Mouse (Mus musculus) right cerebral cortex, postnatal 14 days (tissue): ENCODE data around the gene Ostm1.

ENCODE experiments used
- DNase-seq: peaks from one replicate; pipeline ENCODE4 v3.0.0; 2022

The Ostm1 gene

DNA sequence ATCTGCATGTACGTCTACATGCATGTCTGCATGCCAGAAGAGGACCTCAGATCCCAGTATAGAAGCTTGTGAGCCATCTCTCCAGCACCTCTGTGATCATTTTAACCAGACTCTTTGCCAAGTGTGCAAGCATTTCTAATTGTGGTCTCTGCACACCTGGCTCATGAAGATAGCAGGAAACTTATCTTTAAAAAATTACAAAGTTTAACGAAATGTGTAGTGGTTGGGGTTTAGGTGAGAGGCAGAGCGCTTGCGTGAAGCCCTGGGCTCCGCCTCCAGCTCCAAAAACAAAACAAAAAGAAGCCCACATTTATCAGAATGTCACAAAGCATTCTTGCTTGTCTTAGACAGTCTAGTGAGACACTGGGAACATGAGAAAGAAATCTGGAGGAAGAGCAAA, 104.3 kb downstream of the Ostm1 start:
- DNase-seq = no peak

DNA sequence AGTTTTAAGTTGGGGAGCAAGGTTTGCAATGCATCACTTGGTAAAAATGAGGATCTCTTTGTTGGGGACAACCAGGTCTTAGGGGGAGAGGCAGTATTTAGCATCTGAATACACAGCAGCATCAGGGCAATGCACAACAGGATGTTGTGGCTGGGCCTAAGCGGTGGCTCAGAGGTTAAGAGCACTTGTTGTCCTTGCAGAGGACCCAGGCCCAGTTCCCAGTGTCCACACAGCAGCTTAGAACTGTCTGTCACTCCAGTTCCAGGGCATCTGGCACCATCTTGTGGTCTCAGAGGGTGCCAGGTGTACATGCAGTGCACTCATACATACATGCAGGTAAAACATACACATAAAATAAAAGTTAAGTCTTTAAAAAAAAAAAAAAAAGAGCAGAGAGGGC, 106.1 kb downstream of the Ostm1 start:
- DNase-seq = no peak

DNA sequence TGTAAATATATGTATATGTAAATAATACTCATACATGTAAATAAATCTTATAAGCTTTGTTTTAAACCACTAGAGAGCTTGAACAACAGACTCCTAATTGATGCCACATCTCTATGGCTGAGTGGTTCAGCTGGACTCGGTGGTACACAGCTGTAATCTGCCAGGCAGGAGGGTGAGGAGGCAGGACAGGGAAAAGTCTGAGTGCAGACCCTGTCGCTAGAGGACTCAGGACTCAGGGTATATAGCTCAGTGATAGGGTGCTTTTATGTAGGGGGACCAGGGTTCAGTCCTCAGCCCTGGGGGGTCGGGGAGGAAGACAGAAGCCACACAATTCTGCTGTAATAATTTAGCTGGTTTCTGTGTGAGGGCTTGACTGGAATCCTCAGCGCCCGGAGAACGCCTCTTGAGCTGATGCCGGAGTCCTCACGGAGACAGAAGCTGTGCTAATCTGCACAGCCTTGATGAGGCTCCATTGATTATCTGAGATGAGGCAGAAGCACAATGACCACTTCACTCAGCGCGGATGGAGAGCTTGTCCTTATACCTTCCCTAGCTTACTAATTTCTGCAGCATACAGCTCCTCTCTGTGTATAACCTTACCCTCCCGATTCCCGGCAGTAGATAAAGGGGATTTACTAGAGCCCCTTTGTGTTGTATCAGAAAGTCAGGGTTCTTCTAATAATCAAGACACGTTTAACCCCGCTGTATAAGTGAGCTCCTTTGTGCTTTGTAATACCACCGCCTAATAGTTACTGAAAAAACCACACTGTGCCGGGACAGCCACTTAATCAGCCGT, 106.8 kb downstream of the Ostm1 start:
- DNase-seq = no peak

DNA sequence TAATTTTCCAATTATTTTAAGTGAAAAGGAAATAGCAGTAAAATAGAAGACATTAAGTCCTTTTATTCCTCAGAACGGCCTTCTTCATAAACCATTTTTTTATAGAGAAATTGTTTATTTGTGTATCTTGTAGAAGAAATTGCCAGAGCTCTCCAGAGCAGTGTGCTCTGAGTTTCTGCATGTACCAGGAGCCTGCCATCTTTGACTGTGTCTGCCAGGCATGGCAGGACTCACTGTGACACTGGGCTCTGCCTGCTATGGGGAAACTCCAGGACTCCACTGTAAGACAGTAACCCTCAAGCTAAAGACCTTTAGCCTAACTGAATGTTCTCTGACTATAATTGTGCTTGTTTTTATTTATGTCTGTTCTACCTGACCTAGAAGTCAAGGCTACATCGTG, 107.4 kb downstream of the Ostm1 start:
- DNase-seq = no peak

DNA sequence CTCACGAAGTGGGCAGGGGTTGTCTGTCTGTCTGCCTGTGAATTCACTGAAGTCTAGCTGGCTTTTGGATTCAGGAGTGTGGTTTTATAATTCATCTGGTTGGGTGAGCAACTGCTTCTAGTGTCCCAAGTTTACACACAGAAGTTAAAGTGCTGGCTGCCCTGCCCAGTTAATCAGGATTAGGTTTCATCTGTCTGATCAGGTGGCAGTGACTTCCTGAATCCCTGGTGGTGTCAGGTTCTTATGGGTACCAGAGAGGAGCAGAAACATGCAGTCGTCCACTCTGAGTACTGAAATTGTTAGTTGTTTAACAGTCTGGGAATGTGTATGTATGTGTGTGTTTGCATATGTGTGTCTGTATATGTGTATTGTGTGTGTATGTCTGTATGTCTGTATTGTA, 108.5 kb downstream of the Ostm1 start:
- DNase-seq = no peak

DNA sequence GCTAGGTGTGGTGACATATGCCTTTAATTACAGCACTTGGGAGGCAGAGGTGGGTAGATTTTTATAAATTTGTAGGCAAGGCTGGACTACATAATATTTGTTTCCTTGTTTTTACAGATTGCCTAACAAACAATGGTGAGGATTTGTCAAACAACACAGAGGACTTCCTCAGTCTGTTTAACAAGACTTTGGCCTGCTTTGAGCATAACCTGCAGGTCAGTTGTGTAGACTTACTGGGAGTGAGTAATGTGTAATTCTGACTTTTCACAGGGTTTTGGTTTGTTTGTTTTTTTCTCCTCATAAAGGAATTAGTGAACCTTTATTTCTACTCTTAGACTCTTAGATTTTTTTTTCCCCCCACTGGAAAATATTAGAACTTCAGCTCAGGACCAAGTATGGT, 109.2 kb downstream of the Ostm1 start:
- no peak for DNase-seq

DNA sequence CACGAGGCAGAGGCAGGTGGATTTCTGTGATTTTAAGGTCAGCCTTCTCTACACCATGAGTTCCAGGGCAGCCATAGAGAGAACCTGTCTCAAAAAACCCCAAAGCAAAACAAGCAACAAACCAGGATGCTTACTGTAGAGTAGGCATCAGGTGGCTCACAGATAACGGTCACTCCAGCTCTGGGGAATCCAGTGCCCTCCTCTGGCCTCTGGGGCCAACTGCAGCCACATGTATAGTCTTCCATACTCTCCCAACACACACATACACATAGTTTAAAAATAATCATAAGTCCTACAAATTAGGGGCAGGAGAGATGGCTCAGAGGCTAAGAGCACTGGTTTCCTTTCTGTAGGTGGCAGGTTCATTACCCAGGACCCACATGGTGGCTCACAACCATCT, 109.9 kb downstream of the Ostm1 start:
- DNase-seq = no peak

DNA sequence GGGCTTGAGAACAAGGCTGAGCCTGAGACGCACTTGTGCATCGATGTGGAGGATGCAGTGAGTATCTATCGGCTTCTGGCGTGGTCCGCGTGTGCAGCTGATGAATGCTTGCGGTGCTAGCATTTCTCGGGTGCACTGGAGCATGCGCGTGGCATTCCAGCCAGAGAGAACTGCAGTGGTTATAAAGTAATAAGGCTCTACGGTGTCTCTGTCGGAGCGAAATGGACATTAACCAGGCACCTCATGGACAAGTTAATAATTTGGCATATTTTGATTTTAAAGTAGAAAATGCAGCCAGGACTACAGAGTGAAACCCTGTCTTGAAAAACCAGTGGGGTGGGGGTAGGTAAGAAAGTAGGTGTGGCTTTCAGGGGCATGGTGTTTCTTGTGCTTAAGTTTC, 112.7 kb downstream of the Ostm1 start:
- DNase-seq = no peak

DNA sequence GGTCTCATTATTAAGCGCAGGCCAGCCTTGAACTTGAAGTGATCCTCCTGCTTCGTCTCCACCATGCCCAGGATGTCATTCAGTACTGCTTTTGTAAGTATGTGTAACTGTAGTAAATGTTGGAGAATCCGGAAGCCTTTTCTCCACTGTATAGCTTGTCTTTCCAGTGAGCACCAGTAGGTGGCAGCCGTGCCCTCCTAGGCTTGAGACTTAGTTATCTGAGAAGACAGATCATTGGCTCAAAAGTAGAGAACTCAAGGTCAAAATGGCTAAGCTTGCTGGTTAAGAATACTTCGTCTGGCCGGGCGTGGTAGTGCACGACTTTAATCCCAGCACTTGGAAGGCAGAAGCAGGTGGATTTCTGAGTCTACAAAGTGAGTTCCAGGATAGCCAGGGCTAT, 113.4 kb downstream of the Ostm1 start:
- DNase-seq = peak; percentile 71

DNA sequence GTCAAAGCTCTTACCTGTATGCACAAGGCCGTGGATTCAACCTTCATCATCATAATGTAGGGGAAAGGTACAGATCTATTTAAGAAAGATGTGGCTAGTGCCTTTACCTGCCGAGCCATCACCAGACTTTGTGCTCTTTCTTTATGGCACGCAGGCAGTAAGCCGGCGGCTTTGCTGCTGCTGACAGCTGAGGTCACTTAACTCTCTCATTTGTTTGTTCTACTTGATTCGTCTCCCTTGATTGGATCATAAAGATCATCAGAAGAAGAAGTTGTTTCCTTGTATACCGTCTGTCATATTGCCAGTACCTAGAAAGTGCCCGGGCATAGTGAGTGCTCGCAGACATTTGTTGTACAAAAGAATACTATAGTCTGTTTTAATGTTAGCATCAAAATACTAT, 114.8 kb downstream of the Ostm1 start:
- DNase-seq = no peak

DNA sequence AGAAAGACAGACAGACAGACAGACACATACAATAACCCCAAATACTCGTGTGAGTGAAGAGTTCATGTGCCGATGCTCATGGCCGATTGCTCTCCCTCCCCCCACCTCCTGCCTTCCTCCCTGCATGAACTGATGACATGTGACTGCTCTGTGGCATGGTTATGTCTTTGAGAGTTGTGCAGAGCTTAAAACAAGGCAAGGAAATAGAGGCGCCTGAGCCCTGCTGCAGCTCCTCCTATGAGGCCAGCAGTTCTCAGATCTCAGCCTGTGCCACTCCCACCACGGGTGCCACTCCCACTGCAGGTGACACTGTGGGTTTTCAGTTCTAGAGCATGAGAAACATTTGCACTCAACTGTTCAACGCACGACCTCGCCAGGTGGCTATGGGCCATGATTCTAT, 115.4 kb downstream of the Ostm1 start:
- DNase-seq = no peak

DNA sequence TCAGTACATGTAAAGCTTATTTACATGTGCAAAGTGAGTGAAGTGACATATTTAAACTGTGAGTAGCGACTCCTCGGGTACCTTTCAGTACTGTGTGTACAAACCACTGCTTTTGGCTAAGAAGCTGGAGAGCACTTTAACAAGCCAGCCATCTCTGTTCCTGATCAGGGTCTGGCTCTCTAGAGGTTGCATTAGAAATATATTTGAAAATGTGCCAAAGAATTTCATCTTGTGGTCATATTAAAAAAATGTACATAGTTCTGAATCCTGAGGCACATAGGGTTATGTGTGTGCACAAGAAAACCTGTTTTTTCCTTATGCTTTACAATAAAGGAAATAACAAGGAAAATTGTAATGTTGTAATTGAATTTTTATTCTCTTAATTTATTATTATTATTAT, 118.5 kb downstream of the Ostm1 start:
- DNase-seq = no peak

DNA sequence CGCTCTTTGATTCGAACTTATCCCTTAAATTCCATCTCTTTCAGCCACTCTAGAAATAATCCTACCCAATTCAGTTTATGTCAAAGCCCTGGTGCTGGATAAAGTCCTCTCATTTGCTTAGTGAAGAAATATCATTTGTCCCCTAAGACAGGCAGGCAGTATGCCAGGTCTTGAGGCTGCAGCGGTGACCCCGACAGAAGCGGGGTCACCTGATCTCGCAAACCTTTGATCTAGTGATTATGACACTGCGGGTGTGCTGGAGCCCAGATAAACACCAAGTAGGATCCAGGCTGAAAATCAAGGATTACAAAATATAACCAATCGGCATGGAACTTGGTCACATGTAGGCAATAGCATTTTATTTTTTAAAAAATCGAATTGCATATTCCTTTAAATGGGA, 131.1 kb downstream of the Ostm1 start:
- DNase-seq = no peak

DNA sequence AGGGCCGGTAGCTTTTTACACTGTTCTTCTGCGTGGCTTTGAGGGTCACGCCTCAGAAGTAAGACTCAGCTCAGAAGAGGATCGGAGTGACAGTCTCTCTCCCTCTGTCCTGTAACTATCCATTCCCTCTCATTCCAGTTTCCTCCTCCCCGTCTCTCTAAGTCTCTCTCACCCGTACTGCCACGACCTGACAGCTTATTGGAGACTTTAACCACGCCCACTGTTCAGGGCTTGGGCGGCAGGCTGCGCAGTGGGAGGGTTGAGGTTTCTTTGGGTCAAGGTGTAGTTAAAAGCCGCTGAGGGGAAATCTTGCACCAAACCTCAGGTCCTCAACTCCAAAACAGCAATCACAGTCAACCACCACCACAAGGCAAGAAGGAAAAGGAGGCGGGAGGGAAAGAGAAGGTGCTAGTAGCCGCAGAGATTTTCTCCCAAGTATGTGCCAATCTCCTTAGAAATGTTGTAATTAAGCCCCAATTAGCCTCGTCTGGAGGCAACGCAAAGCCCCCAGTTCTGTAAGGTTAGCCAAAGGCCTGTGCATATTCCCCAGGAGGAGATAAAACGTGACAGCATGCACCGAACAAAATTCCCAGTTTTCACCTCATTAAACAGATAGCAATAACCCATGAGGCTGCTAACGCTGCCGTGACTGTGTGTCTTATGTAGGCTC, 131.9 kb downstream of the Ostm1 start:
- no peak for DNase-seq

DNA sequence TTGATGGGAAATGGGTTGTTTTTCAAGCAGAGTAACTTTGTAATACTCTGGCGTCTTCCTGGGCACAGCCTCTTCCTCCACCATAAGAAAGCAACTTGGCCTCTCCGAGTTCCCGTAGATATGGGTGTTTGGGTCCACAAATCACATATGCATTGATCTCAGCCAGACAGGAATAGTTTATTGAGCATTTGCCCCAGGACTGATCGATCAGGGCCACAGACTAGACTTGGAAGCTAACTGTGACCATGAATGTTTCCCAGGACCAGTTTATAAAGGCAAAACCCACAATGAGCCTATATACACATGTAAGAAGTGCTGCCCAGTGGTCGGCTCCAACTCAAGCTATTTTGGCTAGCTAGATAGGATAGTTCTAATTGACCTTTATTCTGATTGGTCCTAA, 138.5 kb downstream of the Ostm1 start:
- DNase-seq = no peak

DNA sequence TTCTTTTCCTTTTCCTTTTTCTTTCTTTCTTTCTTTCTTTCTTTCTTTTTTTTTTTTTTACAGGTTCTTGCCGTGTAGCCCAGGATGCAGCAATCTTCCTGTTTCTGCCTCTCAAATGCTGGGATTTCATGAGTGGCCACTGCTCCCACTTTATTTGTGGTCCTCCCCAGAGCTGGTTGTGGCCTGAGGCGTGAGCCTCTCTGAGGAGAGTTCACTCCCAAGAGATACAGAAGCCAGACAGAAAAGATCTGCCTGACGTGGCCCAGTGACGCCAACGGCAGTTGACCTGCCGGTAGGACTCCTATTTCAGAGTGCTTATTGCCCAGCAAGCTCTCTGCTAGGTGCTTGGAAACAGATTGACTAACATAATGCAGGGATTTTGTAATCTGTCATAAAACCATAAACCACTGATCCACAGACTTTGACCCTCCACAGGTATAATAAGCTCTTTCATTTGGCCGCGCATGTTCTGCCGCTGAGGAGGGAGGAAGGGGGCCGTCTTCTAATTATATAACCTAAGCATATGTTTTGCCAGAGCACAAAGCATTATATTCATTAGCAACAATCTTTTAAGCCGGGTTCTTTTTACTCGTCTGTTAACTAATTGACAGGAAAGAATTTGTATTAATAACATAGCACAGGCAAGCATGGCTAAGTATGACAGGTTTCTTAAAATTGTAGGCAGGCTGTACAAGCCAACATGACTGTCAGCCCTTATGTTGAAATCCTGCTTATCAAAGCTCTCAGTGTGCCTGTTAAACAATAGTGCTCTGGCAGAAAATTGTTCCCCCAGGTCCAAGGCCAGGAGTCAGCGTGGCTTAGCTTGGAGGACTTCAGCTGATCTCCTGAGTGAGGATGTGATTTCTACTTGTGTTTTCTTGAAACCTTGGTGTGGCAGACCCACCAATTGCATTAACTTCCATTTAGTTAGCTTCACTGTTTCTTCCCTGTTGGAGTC, 139.9 kb downstream of the Ostm1 start:
- no peak for DNase-seq

DNA sequence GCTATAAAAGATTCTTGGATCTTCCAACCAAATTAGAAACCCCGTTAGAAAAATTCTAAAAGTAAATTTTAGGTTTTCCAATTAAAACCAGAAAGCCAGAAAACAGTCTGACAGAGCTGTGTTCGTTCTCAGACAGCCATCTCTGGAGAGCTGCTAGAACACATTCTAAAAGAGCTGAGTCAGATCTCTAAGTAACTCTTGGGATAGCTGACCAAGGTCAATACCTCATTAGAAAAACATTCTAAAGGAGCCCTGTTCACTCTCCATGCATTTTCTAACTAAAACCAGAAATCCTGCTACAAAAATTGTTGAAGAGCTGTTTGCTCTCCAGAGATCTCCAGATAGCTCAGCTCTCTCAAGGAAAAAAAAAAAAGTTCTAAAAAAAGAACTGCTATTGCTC, 146.0 kb downstream of the Ostm1 start:
- no peak for DNase-seq

DNA sequence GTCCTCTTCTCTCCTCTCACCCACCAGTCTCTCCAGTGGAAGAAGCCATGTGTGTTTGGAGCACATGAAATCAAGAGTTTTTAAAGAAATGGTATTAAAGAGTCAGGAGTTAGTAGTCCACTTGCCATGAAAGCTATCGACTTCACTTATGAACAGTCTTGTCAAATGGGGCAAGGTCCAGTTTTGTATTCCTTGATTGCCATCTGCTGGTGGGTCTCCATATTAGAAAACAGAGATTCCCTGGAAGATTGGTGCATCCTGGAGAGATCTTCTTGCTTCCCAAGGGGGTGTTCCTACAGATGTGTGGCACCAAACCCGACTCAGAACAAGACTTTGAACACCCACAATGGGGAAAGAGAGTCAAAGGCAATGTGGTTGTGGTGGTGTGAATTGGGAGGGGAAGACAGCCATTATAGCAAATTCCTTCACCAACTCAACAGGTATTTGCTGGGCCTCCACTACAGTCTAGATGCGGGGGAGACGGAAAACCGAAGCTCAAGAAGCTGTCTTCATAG, 151.0 kb downstream of the Ostm1 start:
- no peak for DNase-seq

DNA sequence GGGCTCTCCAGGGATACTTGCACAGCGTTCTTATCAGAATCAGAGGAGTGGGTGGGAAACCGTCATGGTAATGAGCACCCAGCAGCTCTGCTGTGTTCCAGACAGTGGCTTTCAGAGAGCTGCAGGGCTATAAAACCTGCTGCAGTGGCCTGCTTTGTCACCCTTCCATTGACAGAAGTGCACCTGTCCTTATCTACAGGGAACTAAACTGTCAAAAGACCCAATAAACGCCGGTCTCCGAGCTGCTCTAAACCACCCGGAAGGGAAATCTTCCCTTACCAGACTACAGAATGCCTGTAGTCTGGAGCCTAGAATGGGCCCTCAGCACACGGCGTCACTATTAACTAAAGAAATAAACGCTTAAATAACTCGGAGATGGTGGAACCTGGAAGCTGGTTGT, 168.2 kb downstream of the Ostm1 start:
- DNase-seq = no peak
